Mouse (Mus musculus) forebrain, embryonic 10.5 days (tissue): ENCODE results near the gene Ust. TPM values are rescaled to one million over a fixed set of nuclear protein-coding genes. Genes with fewer than 3 reads are reported as not detected.

Experiments
- DNase-seq: peaks from one replicate; pipeline ENCODE4 v3.0.0-alpha.2; 2017; ENCODE audit warnings: low spot score; ENCODE audit errors: extremely low spot score
- H3K27ac ChIP-seq: fragments of 300-500 bp; sonication (generic); 2 replicates; pipeline ENCODE4 v1.5.1; 2016; ENCODE audit warnings: mild to moderate bottlenecking
- H3K27me3 ChIP-seq: fragments of 300-500 bp; sonication (generic); 2 replicates; pipeline ENCODE4 v1.6.1; 2016; ENCODE audit warnings: mild to moderate bottlenecking; ENCODE audit not compliant: poor library complexity, severe bottlenecking
- H3K36me3 ChIP-seq: fragments of 300-500 bp; sonication (generic); replicated peaks from 2 replicates; pipeline ENCODE4 v1.6.1; 2016; ENCODE audit warnings: mild to moderate bottlenecking, moderate library complexity
- H3K4me1 ChIP-seq: fragments of 300-500 bp; sonication (generic); 2 replicates; pipeline ENCODE4 v1.6.1; 2016
- H3K4me3 ChIP-seq: fragments of 300-500 bp; sonication (generic); 2 replicates; pipeline ENCODE4 v1.5.1; 2016; ENCODE audit warnings: mild to moderate bottlenecking, moderate library complexity
- H3K9me3 ChIP-seq: fragments of 300-500 bp; sonication (generic); 2 replicates; pipeline ENCODE4 v1.6.1; 2016; ENCODE audit warnings: mild to moderate bottlenecking, moderate library complexity
- WGBS: fragments of 180-500 bp; shearing (Covaris S2); methylation state at CpG from one replicate; pipeline ENCODE4 v1.1.7; 2016; 5-methylcytosine and 5-hydroxymethylcytosine counted together
- polyA plus RNA-seq: library from polyadenylated mRNA; unstranded; fragments of >200 nt; fragmentation: Nextera tagmentation; extraction: Ambion mirVana; gene quantifications from 2 replicates; pipeline ENCODE4 v1.2.1, GENCODE M21; 2016

Ust gene
- polyA plus RNA-seq, 1 experiment from 2014 or later, result 2.2 TPM

DNA sequence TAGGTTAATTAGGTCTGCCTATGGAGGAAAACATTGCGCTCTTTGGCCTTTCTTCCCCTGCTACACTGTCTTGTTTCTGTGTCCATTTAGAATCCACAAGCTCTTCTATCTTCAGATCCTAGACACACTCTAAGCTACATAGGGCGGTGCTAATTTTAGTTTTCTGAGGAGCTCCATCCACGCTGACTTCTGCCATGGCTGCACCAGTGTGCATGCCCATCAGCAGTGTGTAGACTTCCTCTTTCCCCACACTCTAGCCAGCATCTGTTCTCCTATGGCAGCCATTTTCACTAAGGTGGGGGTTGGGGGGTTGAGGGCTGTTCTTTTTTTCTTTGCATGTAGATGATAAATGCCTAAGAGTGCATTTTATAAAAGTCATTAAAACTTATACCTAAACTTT, 268.6 kb downstream of the Ust start:
- no peak overlapping the region for H3K4me3 ChIP-seq
- no peaks in the 10 kb centered on the region for H3K27me3 ChIP-seq
- no peaks in the 10 kb centered on the region for H3K4me1 ChIP-seq
- H3K27ac ChIP-seq, result no peak overlapping the region
- no peaks in the 10 kb centered on the region for H3K36me3 ChIP-seq
- DNase-seq, result no peak
- 94% methylated on average over 3 of the region's 3 CpGs for WGBS
- H3K9me3 ChIP-seq, result no peaks in the 10 kb centered on the region

DNA sequence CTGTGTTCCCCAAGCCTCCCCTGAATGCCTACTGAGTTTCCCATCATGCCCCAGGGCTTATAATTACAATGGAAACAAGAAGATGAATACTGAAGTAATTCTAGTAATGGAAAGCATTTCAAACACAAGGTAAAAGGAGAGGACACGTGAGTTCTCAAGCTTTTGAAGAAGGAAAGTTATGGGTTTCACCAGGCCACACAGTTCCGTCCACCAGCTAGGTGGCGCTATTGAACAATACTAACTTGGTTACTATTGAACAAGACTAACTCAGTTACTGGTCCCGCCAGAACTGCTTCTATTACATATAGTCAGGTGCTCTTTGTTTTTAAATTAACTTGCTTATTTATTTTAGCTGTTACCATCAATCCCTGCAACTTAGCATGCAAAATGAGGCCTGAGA, 276.3 kb downstream of the Ust start:
- Histone ChIP-seq H3K36me3 (no peaks in the 10 kb centered on the region), H3K27me3 (no peaks in the 10 kb centered on the region), H3K9me3 (no peaks in the 10 kb centered on the region), H3K27ac (no peak overlapping the region), H3K4me3 (no peak overlapping the region), H3K4me1 (no peaks in the 10 kb centered on the region)
- 20% methylated on average over 4 of the region's 4 CpGs for WGBS
- DNase-seq, result peak; percentile 21

DNA sequence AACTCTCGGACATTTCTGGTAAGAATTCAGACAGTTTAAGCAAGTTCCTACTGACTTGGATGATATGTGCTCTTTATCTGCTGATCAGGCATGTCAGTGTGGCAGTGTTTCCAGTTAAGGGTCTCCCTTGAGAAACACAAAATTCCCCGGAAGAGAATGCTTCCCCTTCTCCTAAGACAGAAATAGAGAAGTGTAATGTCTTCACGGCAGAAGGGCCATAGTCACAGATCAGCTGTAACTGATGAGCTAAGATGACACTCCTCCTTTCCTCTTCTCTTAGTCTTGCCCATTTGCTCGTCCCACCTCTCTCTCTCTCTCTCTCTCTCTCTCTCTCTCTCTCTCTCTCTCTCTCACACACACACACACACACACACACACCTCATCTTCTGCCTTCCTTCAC, 277.9 kb downstream of the Ust start:
- Histone ChIP-seq H3K36me3 (no peaks in the 10 kb centered on the region), H3K4me3 (no peak overlapping the region), H3K27me3 (no peaks in the 10 kb centered on the region), H3K4me1 (no peaks in the 10 kb centered on the region), H3K9me3 (no peaks in the 10 kb centered on the region), H3K27ac (no peak overlapping the region)
- WGBS, result 69% methylated on average over 4 of the region's 4 CpGs
- no peak for DNase-seq

DNA sequence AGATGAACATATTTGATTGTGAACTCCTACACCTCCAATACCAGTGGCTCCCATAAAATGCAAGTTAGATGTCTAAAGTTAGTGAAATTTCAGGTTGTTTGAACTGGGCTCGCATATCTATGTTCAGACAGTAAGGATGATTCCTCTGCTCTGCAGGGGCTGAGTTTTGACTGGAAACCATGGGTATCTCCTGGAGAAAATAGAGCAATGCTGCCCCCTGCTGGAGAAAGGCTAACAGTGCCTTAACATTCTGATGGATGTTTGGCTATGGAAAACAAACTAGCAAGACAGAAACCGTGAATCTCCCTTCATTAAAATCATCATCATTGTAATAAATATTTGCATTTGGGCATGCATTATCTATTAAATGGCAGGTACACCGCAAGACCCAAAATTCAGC, 278.4 kb downstream of the Ust start:
- 20% methylated on average over 3 of the region's 3 CpGs for WGBS
- Histone ChIP-seq H3K4me1 (no peaks in the 10 kb centered on the region), H3K27me3 (no peaks in the 10 kb centered on the region), H3K9me3 (peaks cover 2% of the 10 kb centered on the region), H3K36me3 (no peaks in the 10 kb centered on the region), H3K27ac (no peak overlapping the region), H3K4me3 (no peak overlapping the region)
- peak; percentile 76 for DNase-seq

DNA sequence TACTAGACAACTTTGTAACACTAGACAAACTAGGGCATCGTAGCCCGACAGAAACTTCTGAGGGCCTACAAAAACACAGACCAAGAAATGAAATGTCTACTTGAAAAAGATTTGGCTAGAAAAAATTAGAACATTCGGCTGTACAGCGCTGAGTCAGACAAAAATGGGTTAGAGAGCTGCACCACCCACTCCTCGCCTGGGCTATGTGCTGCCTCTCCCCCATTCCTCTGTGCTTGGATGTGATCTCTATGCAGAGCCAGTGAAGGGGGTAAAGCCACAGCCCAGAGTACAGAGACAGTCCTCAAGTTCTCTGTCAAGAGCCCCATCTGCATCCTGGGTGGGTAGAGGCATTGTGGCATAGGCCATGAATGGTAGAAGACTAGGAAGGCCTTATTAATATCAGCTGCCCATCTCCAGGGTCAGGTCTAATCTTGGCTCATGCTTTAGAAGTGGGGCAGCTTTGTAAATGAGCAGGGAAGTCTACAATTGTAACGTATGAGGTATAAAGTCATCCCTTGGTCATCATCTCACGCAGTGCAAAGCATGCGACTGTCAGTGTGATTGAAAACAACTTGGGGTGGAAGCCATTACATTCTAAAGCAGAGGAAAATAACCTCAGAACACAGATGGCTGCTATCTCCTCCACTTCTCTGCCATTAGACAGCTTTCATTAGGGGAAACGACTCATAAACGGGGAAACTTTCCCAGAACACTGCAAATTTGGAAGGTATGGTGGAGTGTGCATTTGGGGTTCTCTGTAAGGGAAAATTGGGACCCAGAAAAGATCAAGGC, 281.6 kb downstream of the Ust start:
- no peak overlapping the region for H3K27ac ChIP-seq
- no peak overlapping the region for H3K4me3 ChIP-seq
- H3K36me3 ChIP-seq, result no peaks in the 10 kb centered on the region
- peaks cover 8% of the 10 kb centered on the region for H3K9me3 ChIP-seq
- H3K27me3 ChIP-seq, result no peaks in the 10 kb centered on the region
- no peak for DNase-seq
- 93% methylated on average over 10 of the region's 10 CpGs for WGBS
- no peaks in the 10 kb centered on the region for H3K4me1 ChIP-seq

DNA sequence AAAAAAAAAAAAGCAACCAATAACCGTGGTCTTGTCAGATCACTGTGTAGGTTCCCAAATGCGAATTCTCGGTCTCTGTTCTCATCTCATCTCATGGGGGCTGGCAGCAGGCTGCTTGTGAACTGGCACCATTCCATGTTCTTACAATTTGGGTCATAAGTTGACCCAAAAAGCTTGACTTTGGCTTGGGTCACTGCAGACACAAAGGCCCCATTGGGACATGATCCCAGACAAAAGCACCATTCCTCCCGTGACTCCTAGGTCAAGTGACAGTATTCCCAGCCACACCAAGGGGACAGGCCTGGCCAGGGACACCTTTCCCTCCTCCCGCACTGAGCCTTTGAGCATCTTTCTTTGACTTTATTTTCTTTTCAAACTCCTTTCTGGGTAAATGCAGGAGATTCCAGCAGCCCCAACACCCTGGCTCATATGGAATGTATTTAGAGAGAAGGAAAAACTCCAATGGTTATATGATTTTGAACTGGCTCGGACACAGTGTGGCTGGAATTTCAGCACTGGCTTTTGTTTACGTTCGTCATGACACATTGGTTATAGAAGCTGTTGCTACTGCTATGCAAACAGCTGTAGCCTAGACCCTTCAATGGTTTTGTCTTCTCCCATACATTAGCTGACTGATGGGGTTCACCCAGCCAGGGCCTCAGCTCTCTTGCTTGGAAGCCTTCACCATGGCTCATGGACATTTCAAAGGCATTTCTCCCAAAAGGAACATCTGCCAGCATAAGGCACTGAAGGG, 285.3 kb downstream of the Ust start:
- no peaks in the 10 kb centered on the region for H3K36me3 ChIP-seq
- WGBS, result 87% methylated on average over 8 of the region's 8 CpGs
- H3K27me3 ChIP-seq, result no peaks in the 10 kb centered on the region
- 0 out of 2 replicates have a peak, but pooled peaks cover 6% of the 10 kb centered on the region for H3K4me1 ChIP-seq
- peaks cover 8% of the 10 kb centered on the region for H3K9me3 ChIP-seq
- no peak overlapping the region for H3K27ac ChIP-seq
- no peak for DNase-seq
- no peak overlapping the region for H3K4me3 ChIP-seq

DNA sequence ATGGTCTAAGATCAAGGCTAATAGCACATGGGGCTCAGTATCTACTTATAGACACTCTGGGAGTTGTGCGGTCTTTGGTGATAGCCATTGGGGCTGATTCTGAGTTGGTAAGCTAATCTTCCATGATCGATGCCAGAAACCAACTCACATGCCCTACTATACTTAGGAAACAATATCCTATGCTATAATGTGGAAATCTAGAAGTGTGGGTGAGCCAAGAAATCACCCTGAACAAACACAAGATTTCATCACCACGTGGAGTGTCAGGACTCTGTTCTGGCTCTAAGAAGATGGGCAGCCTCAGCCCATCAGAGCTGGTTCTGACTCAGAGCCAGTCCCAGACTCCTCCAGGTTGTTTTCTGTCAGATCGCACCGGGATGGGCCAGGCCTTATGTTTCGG, 286.1 kb downstream of the Ust start:
- H3K27me3 ChIP-seq, result no peaks in the 10 kb centered on the region
- no peak for DNase-seq
- H3K4me1 ChIP-seq, result 0 out of 2 replicates have a peak, but pooled peaks cover 6% of the 10 kb centered on the region
- no peaks in the 10 kb centered on the region for H3K36me3 ChIP-seq
- no peak overlapping the region for H3K27ac ChIP-seq
- no peak overlapping the region for H3K4me3 ChIP-seq
- WGBS, result 96% methylated on average over 6 of the region's 6 CpGs
- peaks cover 8% of the 10 kb centered on the region for H3K9me3 ChIP-seq

DNA sequence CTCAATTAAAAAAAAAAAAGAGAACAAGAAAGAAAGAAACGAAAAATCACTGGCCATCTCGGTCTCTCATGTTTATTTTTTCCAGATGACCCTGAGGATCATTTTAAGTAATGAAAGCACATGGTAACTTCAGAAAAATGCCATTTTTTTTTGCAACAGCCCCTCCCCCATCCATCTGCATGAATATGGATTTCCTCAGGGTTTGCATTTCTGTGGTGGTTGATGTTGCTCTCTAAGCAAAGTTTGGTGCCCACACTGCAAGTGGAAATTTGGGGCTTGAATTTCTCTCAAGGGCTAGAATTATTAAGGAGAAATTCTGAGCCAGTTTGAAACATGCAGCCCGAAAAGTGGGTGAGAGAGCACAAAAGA, 290.3 kb downstream of the Ust start:
- Histone ChIP-seq H3K4me1 (0 out of 2 replicates have a peak, but pooled peaks cover 6% of the 10 kb centered on the region), H3K27ac (no peak overlapping the region), H3K9me3 (no peaks in the 10 kb centered on the region), H3K27me3 (no peaks in the 10 kb centered on the region), H3K4me3 (no peak overlapping the region), H3K36me3 (no peaks in the 10 kb centered on the region)
- WGBS, result 76% methylated on average over 3 of the region's 3 CpGs
- DNase-seq, result no peak

DNA sequence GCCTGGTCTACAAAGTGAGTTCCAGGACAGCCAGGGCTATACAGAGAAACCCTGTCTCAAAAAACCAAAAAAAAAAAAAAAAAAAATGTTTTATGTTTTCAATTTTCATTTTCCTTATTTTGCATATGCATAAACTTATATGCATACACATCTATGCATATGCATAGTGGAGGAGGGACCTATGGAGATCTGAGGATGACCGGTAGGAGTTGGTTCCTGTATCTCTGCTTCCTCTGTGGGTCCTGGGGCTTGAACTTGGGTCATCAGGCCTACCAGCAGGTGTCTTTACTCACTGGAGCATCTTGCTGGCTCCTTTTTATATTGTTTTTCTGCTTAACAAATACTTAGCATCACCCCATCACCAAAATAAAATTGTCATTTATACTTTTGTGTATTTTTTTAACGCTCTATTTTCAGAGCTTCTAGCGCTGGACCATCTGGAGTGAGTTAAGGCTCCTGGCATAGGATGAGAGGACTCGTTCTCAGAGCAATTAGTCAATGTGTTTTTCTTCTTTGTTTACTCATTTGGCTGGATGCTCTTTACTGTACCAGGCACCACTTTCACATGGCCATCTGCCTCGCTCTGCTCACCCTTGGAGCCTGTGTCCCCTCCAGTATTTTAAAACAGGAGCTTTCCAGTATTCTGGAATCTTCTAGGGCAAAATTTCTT, 290.8 kb downstream of the Ust start:
- H3K9me3 ChIP-seq, result no peaks in the 10 kb centered on the region
- 69% methylated on average over 5 of the region's 5 CpGs for WGBS
- DNase-seq, result no peak

DNA sequence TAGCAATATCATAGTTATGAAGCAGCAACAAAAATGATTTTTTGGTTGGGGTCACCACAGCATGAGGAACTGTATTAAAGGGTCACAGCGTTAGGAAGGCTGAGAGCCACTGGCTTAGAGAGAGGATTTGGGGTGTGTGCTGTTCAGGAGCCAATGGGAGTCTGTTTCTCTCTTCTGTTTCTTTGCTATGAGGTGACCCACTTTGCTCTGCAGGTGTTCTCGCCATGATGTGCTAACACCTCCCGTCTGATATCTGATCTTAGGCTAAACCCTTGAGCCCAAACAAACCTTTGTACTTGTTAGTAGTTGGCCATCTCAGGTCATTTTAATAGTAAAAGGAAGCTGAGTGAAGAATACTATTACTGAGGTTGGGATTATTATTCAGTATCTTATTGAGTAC, 292.0 kb downstream of the Ust start:
- Histone ChIP-seq H3K27ac (no peak overlapping the region), H3K9me3 (no peaks in the 10 kb centered on the region), H3K4me1 (0 out of 2 replicates have a peak, but pooled peaks cover 6% of the 10 kb centered on the region), H3K4me3 (no peak overlapping the region), H3K27me3 (no peaks in the 10 kb centered on the region), H3K36me3 (no peaks in the 10 kb centered on the region)
- 74% methylated on average over 3 of the region's 3 CpGs for WGBS
- no peak for DNase-seq

More for the DNA sequence above, 290.8 kb downstream of the Ust start:
- Histone ChIP-seq H3K4me3 (no peak overlapping the region), H3K27me3 (no peaks in the 10 kb centered on the region), H3K27ac (no peak overlapping the region), H3K4me1 (0 out of 2 replicates have a peak, but pooled peaks cover 6% of the 10 kb centered on the region), H3K36me3 (no peaks in the 10 kb centered on the region)

DNA sequence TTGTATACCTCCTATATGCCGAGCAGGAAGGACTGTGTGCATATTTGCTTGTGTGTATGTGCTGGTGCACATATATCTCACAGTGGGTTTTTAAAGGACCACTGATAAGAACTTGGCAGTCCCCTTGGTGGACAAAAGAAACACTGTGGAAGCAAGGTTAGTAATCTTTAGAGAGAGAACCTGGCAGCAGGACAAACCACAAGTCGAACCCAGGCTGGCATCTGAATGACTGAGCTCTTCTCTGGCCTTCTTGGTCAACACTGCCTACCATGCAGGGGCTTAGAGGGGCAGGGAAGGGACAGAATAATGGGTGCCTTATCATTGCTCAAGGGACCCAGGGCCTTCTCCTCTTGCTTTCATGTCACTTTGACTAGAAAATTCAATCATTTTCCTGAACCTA, 294.0 kb downstream of the Ust start:
- no peaks in the 10 kb centered on the region for H3K36me3 ChIP-seq
- H3K4me1 ChIP-seq, result no peaks in the 10 kb centered on the region
- H3K4me3 ChIP-seq, result no peak overlapping the region
- no peaks in the 10 kb centered on the region for H3K9me3 ChIP-seq
- no peaks in the 10 kb centered on the region for H3K27me3 ChIP-seq
- 88% methylated on average over 2 of the region's 2 CpGs for WGBS
- no peak overlapping the region for H3K27ac ChIP-seq
- DNase-seq, result no peak

DNA sequence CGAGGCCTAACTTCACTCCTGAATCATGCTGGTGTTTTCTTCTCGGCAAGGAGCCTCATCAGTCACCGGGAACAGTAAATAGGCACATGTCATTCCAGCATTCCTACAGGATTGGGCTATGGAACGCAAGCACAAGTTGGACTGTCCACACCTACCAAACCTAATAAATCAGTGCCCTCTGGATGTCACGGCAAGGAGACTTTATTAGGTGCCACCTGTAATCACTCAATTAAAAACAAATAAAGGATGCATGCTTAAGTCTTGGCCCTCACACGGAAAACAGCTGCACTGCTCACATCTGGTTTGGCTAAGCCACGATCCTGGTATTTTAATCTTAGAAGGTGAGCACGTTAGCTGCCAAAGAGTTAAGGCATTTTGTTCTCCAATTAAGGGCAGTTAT, 294.6 kb downstream of the Ust start:
- Histone ChIP-seq H3K4me1 (no peaks in the 10 kb centered on the region), H3K36me3 (no peaks in the 10 kb centered on the region), H3K4me3 (no peak overlapping the region), H3K9me3 (no peaks in the 10 kb centered on the region), H3K27ac (no peak overlapping the region), H3K27me3 (no peaks in the 10 kb centered on the region)
- 82% methylated on average over 8 of the region's 8 CpGs for WGBS
- no peak for DNase-seq

DNA sequence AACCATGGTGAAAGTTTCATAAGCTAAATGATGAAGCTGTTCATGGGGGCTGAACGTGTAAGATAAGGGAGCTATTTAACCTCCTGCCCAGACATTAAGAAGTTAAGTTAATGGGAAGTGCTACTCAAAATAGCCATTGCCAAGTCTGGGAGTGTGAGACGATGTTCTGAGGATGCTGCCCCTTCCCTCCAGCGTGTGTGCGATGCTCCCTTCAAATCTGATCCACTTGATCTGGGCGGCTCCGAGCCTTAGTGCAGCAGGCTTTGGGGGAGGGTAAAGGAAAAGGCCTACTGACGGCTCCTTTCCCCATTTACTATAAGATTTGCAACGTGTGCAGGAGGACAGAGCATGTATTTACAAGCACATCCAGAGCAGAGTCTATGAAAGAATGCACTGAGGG, 301.7 kb downstream of the Ust start:
- no peak overlapping the region for H3K27ac ChIP-seq
- WGBS, result 59% methylated on average over 8 of the region's 8 CpGs

More for the DNA sequence above, 301.7 kb downstream of the Ust start:
- Histone ChIP-seq H3K4me1 (peaks cover 19% of the 10 kb centered on the region), H3K36me3 (no peaks in the 10 kb centered on the region), H3K4me3 (no peak overlapping the region), H3K9me3 (no peaks in the 10 kb centered on the region), H3K27me3 (no peaks in the 10 kb centered on the region)
- DNase-seq, result no peak
